Mouse (Mus musculus) testis, adult 2 months (tissue): Measurements from ENCODE around the gene Nrxn1. TPM values are rescaled to one million over a fixed set of nuclear protein-coding genes. Genes with fewer than 3 reads are reported as not detected.

Experiments
- H3K27ac ChIP-seq: fragments of 200-500 bp; 2 replicates; pipeline ENCODE4 v1.5.1; 2012; ENCODE audit warnings: low read depth, low read length; ENCODE audit not compliant: control insufficient read depth, insufficient read depth
- H3K27me3 ChIP-seq: fragments of 200-500 bp; 2 replicates; pipeline ENCODE4 v1.6.1; 2012; ENCODE audit warnings: mild to moderate bottlenecking, low read length, moderate library complexity; ENCODE audit not compliant: control insufficient read depth, insufficient read depth
- H3K36me3 ChIP-seq: fragments of 200-500 bp; 2 replicates; pipeline ENCODE4 v1.6.1; 2012; ENCODE audit warnings: mild to moderate bottlenecking, low read length; ENCODE audit not compliant: control insufficient read depth, insufficient read depth
- H3K4me1 ChIP-seq: fragments of 200-500 bp; 2 replicates; pipeline ENCODE4 v1.6.1; 2012; ENCODE audit warnings: low read length; ENCODE audit not compliant: control insufficient read depth, insufficient read depth
- H3K4me3 ChIP-seq: fragments of 200-500 bp; 2 replicates; pipeline ENCODE4 v1.5.1; 2012; ENCODE audit warnings: low read depth, mild to moderate bottlenecking, low read length, moderate library complexity, mixed read lengths; ENCODE audit not compliant: control insufficient read depth
- CTCF ChIP-seq: fragments of 200-500 bp; IDR thresholded peaks from 2 replicates; pipeline ENCODE4 v1.5.1; 2012; ENCODE audit warnings: low read depth, mild to moderate bottlenecking, inconsistent platforms, low read length, moderate library complexity; ENCODE audit not compliant: control insufficient read depth, insufficient read depth, insufficient replicate concordance
- POLR2A ChIP-seq: fragments of 200-500 bp; IDR thresholded peaks from 2 replicates; pipeline ENCODE4 v1.6.1; 2012; ENCODE audit warnings: low read depth, mild to moderate bottlenecking, inconsistent platforms, low read length, moderate library complexity; ENCODE audit not compliant: control insufficient read depth
- polyA plus RNA-seq: library from polyadenylated mRNA; depleted of rRNA; stranded (reverse); fragments of >200 nt; gene quantifications from 2 replicates; pipeline ENCODE4 v1.2.3, GENCODE M21; 2012

The Nrxn1 gene
- polyA plus RNA-seq, 1 experiment, result 3.1 TPM

DNA sequence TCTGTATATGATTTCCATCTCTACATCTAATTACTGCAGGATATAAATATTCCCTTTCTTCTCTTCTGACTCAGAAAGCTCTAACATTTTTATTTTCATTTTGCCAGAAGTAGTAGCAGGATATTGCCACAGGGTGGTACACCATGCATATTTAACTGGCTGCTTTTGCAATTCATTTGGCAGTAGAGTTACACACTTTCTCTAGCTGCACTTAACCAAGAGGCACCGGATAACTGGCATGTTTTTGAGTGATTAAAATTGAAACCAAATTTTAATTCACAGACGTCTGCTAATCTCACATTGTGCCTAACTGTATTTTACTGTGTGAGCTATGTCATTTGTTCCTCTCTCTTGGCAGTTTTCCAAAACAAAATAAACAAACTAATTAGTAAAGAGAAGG lies 464.4 kb downstream of the Nrxn1 start:
- H3K36me3 ChIP-seq, result no peaks in the 10 kb centered on the region
- H3K27ac ChIP-seq, result no peak overlapping the region
- H3K4me1 ChIP-seq, result no peaks in the 10 kb centered on the region
- TF ChIP-seq POLR2A (no peak), CTCF (no peak)
- H3K4me3 ChIP-seq, result no peak overlapping the region
- no peaks in the 10 kb centered on the region for H3K27me3 ChIP-seq

DNA sequence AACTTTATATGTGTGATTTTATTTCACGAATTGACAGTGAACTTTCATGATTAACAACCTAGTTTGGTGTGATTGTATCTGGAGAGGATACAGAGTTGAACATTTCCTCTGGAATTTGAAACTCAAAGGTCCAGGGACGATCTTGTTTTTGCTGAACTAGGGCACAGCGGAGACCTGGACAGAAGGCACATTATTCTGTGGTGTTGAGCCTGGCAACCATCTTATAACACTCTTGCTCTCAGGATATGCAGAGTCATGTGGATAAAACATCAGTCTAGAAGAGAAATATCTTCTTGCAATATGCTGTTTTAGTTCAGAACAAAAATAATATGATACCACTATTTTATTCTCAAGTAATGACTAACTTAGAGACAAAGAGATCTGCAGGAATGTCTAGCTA lies 464.9 kb downstream of the Nrxn1 start:
- no peak overlapping the region for H3K4me3 ChIP-seq
- no peaks in the 10 kb centered on the region for H3K4me1 ChIP-seq
- no peaks in the 10 kb centered on the region for H3K27me3 ChIP-seq
- TF ChIP-seq CTCF (no peak), POLR2A (no peak)
- no peak overlapping the region for H3K27ac ChIP-seq
- H3K36me3 ChIP-seq, result no peaks in the 10 kb centered on the region

GRCm38 (mm10) chr17:90627395-90627794 lies 465.5 kb downstream of the Nrxn1 start:
- H3K4me3 ChIP-seq, result no peak overlapping the region
- no peaks in the 10 kb centered on the region for H3K4me1 ChIP-seq
- H3K27ac ChIP-seq, result no peak overlapping the region
- no peaks in the 10 kb centered on the region for H3K36me3 ChIP-seq
- TF ChIP-seq CTCF (no peak), POLR2A (no peak)
- no peaks in the 10 kb centered on the region for H3K27me3 ChIP-seq

DNA sequence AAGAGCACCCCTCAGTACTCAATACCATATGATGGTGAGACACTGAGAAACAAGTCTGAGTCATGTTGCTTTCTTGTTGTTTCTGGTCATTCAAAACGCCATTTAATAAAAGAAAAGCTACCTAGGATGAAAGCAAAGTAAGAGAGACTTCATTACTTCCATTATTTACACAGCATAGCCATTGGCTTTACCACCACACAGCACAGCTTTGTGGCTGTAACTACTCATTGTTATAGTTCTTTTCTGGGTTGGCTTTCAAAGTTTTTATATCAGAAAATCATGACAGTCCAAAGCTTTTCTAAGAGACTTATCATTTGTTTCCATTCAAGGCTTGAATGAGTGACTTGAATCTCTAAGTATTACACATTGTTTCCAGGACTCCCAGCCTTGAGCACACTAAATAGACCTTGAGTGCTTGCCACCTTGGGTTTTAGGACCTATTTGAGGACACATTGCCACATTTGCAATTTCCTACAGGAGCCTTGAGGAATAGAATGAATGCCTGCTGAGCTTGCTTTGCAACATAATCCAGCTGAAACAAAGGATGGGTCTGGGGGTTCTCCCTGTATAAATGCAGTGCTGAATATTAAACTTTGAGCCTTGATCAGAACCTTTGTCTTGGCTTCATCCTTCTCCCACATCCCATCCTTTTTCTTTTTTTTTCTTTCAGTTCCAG lies 468.1 kb downstream of the Nrxn1 start:
- no peaks in the 10 kb centered on the region for H3K4me1 ChIP-seq
- H3K27me3 ChIP-seq, result no peaks in the 10 kb centered on the region
- H3K4me3 ChIP-seq, result no peak overlapping the region
- TF ChIP-seq POLR2A, result no peak
- no peaks in the 10 kb centered on the region for H3K36me3 ChIP-seq
- H3K27ac ChIP-seq, result no peak overlapping the region

DNA sequence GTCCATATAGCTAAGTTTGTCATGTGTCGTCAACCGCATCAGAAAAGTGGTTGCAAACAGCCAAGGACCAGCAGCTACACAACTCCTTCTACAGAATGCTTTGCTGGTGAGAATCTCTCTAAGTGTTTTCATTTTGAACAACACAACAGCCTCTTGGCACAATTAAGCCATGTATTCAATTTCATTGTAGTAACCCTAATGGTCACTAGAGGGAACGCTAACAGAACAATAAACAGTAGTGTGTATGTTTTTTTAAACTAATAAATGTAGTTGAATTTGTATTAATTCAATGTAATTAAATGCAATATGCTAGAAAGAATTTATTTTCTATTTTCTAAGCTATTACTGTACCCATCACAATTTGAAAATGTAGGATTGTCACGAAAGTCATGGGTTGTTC lies 471.0 kb downstream of the Nrxn1 start:
- no peaks in the 10 kb centered on the region for H3K27me3 ChIP-seq
- no peak overlapping the region for H3K4me3 ChIP-seq
- H3K4me1 ChIP-seq, result no peaks in the 10 kb centered on the region
- H3K27ac ChIP-seq, result no peak overlapping the region
- no peaks in the 10 kb centered on the region for H3K36me3 ChIP-seq
- no peak for TF ChIP-seq POLR2A

DNA sequence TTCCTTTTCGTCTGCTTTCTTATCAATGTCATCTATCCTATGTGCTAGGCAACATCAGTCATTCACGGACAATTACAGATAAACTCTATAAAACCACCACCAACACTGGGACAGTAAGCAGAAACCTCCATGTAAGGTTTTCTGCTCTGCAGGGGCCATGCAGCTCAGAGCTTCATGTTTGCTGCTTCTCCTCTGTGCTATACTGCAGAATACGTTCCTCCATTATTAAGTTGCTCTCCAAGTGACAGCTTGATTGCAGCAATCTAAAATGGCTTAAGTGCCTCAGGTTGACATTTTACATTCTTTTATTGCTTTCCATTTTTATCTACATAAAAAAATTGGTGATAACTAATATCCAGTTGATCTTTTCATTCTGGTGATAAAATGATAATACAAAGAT lies 477.9 kb downstream of the Nrxn1 start:
- TF ChIP-seq POLR2A (no peak), CTCF (no peak)
- H3K27ac ChIP-seq, result no peak overlapping the region
- no peaks in the 10 kb centered on the region for H3K4me1 ChIP-seq
- no peaks in the 10 kb centered on the region for H3K36me3 ChIP-seq
- H3K4me3 ChIP-seq, result no peak overlapping the region
- H3K27me3 ChIP-seq, result no peaks in the 10 kb centered on the region

- H3K27me3 ChIP-seq, result no peaks in the 10 kb centered on the region
- H3K36me3 ChIP-seq, result no peaks in the 10 kb centered on the region
- no peak overlapping the region for H3K4me3 ChIP-seq
- H3K4me1 ChIP-seq, result no peaks in the 10 kb centered on the region
- TF ChIP-seq POLR2A (no peak), CTCF (no peak)
- no peak overlapping the region for H3K27ac ChIP-seq
Measured at GRCm38 (mm10) chr17:90607427-90607806, 485.5 kb downstream of the Nrxn1 start.
